Mouse (Mus musculus) duodenum, adult 2 months (tissue): ENCODE data around the gene Fbxl19. TPM values are rescaled to one million over a fixed set of nuclear protein-coding genes. Genes with fewer than 3 reads are reported as not detected.

Source experiments
- polyA plus RNA-seq: library from polyadenylated mRNA; depleted of rRNA; stranded (reverse); fragments of >200 nt; gene quantifications from 2 replicates; pipeline ENCODE4 v1.2.3, GENCODE M21; 2012; ENCODE audit warnings: low replicate concordance; rRNA removed

The Fbxl19 gene
- polyA plus RNA-seq, result 51.0 and 74.6 TPM in 2 replicates

DNA sequence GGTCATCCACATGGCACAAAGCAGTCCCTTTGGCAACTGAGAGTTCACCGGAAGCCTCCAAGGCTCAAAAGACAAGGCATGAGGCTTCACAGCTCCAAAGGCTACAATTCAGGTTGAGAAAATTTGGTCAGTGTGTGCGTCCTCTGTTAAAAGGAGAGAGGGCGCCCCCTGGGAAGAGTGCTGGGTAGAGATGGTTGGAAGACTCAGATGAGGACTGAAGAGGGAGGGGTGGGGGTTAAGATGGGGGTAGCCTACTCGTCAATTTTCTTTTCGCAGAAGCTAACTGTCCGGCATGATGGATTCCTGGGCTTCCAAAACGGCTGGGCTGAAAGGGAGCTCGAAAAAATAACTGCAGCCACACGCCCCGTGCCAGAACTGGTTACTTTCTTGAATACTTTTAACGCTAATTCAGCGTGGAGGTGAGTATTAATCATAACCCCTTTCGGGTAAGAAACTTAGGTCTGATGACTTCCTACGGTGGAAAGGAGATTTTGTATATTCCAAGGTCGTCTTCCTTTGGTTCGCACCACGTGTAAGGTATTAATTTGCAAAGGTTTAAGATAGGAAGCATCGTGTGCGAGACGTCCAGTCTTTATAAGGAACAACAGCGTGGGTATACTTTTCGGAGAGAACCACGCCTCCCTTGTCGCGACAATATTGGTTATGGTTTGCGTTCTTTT is at the start of gene Fbxl19:
Fbxl19 (plus strand) TSS at position 178 of the 680 bp plus-strand sequence.

GRCm38 (mm10) chr7:127708207-127709078 is 35.9 kb upstream of the Fbxl19 start, which contains the start of gene Bcl7c:
Gene Bcl7c (minus strand): TSS chr7:127708933.

DNA sequence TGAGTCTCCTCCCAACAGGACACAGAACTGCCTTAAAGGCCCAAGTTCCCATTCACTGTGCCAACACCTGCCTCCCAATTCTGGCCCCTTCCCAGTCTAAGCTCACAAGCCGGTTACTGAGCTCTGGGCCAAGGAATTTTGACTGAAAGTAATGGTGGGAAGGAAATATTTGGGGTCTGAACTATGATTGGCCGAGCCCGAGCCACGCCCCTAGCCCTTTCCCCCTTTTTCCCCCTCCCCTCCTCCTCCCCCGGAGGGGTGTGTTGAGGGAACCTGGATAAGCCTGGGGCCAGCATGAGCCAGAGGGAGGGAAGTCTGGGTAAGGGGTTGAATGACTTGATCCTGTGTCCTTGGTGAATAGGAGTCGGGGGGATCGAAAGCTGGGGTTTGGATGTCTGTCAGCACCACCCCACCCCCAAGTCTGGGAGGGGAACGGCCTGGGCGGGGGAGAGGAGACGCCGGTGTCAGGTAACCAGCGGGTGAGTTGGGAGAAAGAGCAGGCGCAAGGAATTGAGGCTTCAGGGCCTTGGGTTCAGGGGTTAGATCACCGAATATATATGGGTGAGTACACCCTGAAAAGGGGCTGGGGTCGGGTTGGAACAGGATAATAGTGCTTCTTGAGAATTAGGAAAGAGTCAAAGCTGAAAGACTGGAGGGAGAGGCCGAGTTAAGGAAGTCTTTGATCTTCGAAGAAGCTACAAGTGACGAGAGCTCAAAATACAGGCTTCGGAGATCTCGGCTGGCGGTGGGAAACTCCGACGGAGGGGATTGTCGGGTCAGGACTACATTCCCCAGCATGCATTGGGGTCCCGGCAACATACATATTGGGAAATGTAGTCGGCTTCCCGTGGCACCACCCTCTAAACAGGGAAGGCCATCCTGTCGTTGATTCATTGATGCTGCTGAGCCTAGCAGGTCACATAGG is 31.6 kb upstream of the Fbxl19 start, which contains the start of gene Ctf1:
Ctf1 (plus strand) TSS at position 276 of the 925 bp plus-strand sequence.

DNA sequence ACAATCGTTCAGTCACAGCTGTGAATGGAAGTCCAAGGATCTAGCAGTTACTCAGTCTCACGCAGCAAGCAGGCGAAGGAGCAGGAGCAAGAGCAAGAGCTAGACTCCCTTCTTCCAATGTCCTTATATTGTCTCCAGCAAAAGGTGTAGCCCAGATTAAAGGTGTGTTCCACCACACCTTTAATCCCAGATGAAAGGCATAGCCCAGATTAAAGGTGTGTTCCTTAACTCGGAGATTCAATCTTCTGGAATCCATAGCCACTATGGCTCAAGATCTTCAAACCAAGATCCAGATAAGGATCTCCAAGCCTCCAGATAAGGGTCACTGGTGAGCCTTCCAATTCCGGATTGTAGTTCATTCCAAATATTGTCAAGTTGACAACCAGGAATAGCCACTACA is 12.3 kb upstream of the Fbxl19 start, which contains the start of gene Ctf2:
Ctf2 (minus strand) TSS at position 101 of the 400 bp plus-strand sequence.

DNA sequence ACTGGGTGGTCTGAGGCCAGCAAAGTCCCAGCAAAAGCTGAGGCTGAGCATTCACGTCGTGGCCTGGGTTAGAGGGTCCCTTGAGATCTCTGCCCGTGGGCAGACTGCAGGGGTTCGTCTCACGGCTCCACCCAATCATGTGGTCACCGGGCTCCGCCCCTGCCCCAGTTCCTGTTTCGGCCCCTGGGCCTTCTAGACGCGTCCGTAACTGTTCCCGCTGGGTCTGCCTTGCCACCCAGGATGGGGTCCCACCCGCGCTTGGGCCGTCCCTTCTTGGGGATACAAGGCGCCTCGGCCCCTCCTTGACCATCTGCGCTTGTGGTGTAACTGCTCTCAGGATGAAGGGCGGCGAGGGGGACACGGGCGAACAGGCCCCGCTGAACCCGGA is 25.3 kb downstream of the Fbxl19 start, which contains the start of gene Orai3:
Orai3 (plus strand) TSS at position 165 of the 388 bp plus-strand sequence.

DNA sequence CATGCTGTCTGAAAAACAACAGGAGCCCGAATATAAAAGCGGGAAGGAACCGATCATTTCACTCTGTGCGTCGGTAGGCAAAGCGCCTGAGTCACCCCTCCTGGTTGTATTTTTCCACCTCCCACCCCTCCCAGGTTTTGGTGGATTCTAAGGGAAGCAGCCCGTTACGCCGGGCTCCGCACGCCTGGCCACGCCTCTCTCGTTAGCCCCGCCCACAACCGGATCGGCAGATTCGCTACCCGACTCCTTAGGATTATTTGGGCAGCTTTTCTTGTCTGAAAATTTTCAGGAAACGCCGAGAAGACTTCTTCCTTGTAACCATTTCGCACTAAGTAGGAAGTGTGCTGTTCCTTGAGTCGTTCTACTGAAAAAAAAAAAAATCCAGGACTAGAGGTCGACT is 32.1 kb downstream of the Fbxl19 start, which contains the start of gene Setd1a:
Setd1a (plus strand) TSS at position 245 of the 400 bp plus-strand sequence.

GRCm38 (mm10) chr7:127785308-127785707 is 41.0 kb downstream of the Fbxl19 start, which contains the start of gene Gm49388:
Gene Gm49388 (plus strand): TSS chr7:127785608.

GRCm38 (mm10) chr7:127800435-127801009 is 56.2 kb downstream of the Fbxl19 start, which contains the start of gene Hsd3b7:
Gene Hsd3b7 (plus strand): TSS chr7:127800604.

Other genes starting within 250 kb of the Fbxl19 start
- 17.5 and 20.0 TPM in 2 replicates for gene Srcap, start 232.6 kb upstream of the Fbxl19 start, polyA plus RNA-seq
- 5.6 and 10.2 TPM in 2 replicates for gene Gm42715, start 225.0 kb upstream of the Fbxl19 start, polyA plus RNA-seq
- 1.2 and 3.0 TPM in 2 replicates for gene Tmem265, start 183.2 kb upstream of the Fbxl19 start, polyA plus RNA-seq
- gene Phkg2, start 171.2 kb upstream of the Fbxl19 start, polyA plus RNA-seq, result 28.3 and 32.0 TPM in 2 replicates
- gene Ccdc189, start 155.9 kb upstream of the Fbxl19 start, polyA plus RNA-seq, result 0.97 and 1.6 TPM in 2 replicates
- 15.9 and 16.2 TPM in 2 replicates for gene Rnf40, start 155.8 kb upstream of the Fbxl19 start, polyA plus RNA-seq
- gene Zfp629, start 128.7 kb upstream of the Fbxl19 start, polyA plus RNA-seq, result 3.0 and 7.2 TPM in 2 replicates
- 30.7 and 46.2 TPM in 2 replicates for gene Bcl7c, start 35.6 kb upstream of the Fbxl19 start, polyA plus RNA-seq
- 18.0 and 22.0 TPM in 2 replicates for gene Ctf1, start 31.8 kb upstream of the Fbxl19 start, polyA plus RNA-seq
- not detected in 2 replicates for gene Ctf2, start 12.4 kb upstream of the Fbxl19 start, polyA plus RNA-seq
- gene Orai3, start 25.3 kb downstream of the Fbxl19 start, polyA plus RNA-seq, result 23.5 and 26.0 TPM in 2 replicates
- gene Setd1a, start 32.1 kb downstream of the Fbxl19 start, polyA plus RNA-seq, result 6.8 and 8.0 TPM in 2 replicates
- gene Gm49388, start 41.1 kb downstream of the Fbxl19 start, polyA plus RNA-seq, result not detected in 2 replicates
- gene Hsd3b7, start 56.1 kb downstream of the Fbxl19 start, polyA plus RNA-seq, result 39.8 and 42.6 TPM in 2 replicates
- gene Stx4a, start 79.8 kb downstream of the Fbxl19 start, polyA plus RNA-seq, result 40.2 and 59.7 TPM in 2 replicates
- 2.0 and 3.3 TPM in 2 replicates for gene Stx1b, start 80.0 kb downstream of the Fbxl19 start, polyA plus RNA-seq
- gene Zfp646, start 131.7 kb downstream of the Fbxl19 start, polyA plus RNA-seq, result 9.2 and 11.9 TPM in 2 replicates
- 5.1 and 6.8 TPM in 2 replicates for gene Zfp668, start 132.3 kb downstream of the Fbxl19 start, polyA plus RNA-seq
- gene Prss53, start 146.4 kb downstream of the Fbxl19 start, polyA plus RNA-seq, result 1.5 and 1.8 TPM in 2 replicates
- gene Gm21974, start 150.9 kb downstream of the Fbxl19 start, polyA plus RNA-seq, result 0.49 TPM in 1 of 2 replicates, not detected in the other
- 81.2 and 108 TPM in 2 replicates for gene Vkorc1, start 151.1 kb downstream of the Fbxl19 start, polyA plus RNA-seq
- 81.7 and 85.2 TPM in 2 replicates for gene Bckdk, start 159.5 kb downstream of the Fbxl19 start, polyA plus RNA-seq
- 6.3 and 8.2 TPM in 2 replicates for gene Kat8, start 168.0 kb downstream of the Fbxl19 start, polyA plus RNA-seq
- gene Prss8, start 185.6 kb downstream of the Fbxl19 start, polyA plus RNA-seq, result 33.6 and 89.6 TPM in 2 replicates
- 4.5 and 5.9 TPM in 2 replicates for gene Prss36, start 202.2 kb downstream of the Fbxl19 start, polyA plus RNA-seq
- 92.7 and 112 TPM in 2 replicates for gene Fus, start 222.9 kb downstream of the Fbxl19 start, polyA plus RNA-seq
- gene Pycard, start 249.3 kb downstream of the Fbxl19 start, polyA plus RNA-seq, result 473 and 516 TPM in 2 replicates